Mouse (Mus musculus): ENCODE data around the gene Apela. TPM values are rescaled to one million over a fixed set of nuclear protein-coding genes. Genes with fewer than 3 reads are reported as not detected.

The Apela gene
- polyA plus RNA-seq, 1 experiment from 2014 or later: not detected

Other genes with a start within 250 kb of the Apela start
- gene Klhl2, start 187.3 kb downstream of the Apela start, polyA plus RNA-seq (2018): 7.7 to 17.3 TPM (median 9.3 TPM) in 3 replicates
- gene Tmem192, start 90.2 kb downstream of the Apela start, polyA plus RNA-seq (2018): 62.4 to 115 TPM (median 70.6 TPM) in 3 replicates
- not detected in 3 replicates for gene Trim75, start 49.5 kb downstream of the Apela start, polyA plus RNA-seq (2018)
- gene Trim61, start 18.8 kb downstream of the Apela start, polyA plus RNA-seq (2018): not detected in 3 replicates
- not detected in 3 replicates for gene Trim60, start 18.8 kb downstream of the Apela start, polyA plus RNA-seq (2018)
- not detected in 3 replicates for gene Gm10663, start 37.7 kb upstream of the Apela start, polyA plus RNA-seq (2018)
- gene BC030870, start 92.2 kb upstream of the Apela start, polyA plus RNA-seq (2018): not detected in 3 replicates

Measured in macrophage (primary cell).